Comparison of ENCODE assay signal across 8 mouse cellular contexts in genomic region chr17:33999341-34000149, GRCm38 (mm10). TPM values are rescaled to one million over a fixed set of nuclear protein-coding genes. Genes with fewer than 3 reads are reported as not detected.
DNase-seq lines count a peak whose midpoint lies in the region; ATAC-seq lines count a peak whose summit lies in the region.

No protein-coding gene starts in this region.

- H3K27me3 ChIP-seq in limb, embryonic 12.5 days, result peaks cover 72% of the 10 kb centered on the region
- H3K27me3 ChIP-seq in midbrain, embryonic 16.5 days (ENCODE audit: control insufficient read depth, insufficient read depth, low read depth, low read length), result peaks cover 13% of the 10 kb centered on the region; the same call in 1 of the 2 replicates

- peak overlapping the region; percentile 88 for H3K4me2 ChIP-seq in limb, embryonic 12.5 days
- H3K4me2 ChIP-seq in midbrain, embryonic 16.5 days (ENCODE audit: low read length), result peak overlapping the region; percentile 67

- H3K9ac ChIP-seq in limb, embryonic 12.5 days (replicated peaks), result peak overlapping the region; percentile 60
- peak overlapping the region; percentile 57 for H3K9ac ChIP-seq in midbrain, embryonic 16.5 days (ENCODE audit: low read depth, low read length)

- peak overlapping the region; percentile 60 for H3K27ac ChIP-seq in brown adipose tissue, adult 24 weeks (replicated peaks; ENCODE audit: low read depth, low read length)
- no peak overlapping the region for H3K27ac ChIP-seq in limb, embryonic 12.5 days
- H3K27ac ChIP-seq in midbrain, embryonic 16.5 days (ENCODE audit: low read length), result no peak overlapping the region

- peak overlapping the region; percentile 74 for H3K4me3 ChIP-seq in brown adipose tissue, adult 24 weeks (ENCODE audit: insufficient read depth, low read depth, low read length)
- peak overlapping the region; percentile 50 for H3K4me3 ChIP-seq in limb, embryonic 12.5 days (replicated peaks)
- peak overlapping the region; percentile 45 for H3K4me3 ChIP-seq in midbrain, embryonic 16.5 days (ENCODE audit: low read depth, low read length)

- intact Hi-C loops in heart, postnatal 36 days (cut with DNase I), result loop anchor here (5.0 kb wide), 2 partner anchors 893 to 1378 kb away; partner anchors contain the start of gene H2-Q4

- no peak for ATAC-seq in limb, embryonic 12.5 days (ENCODE audit: insufficient number of reproducible peaks, insufficient read depth, low FRiP score, low TSS enrichment, low read depth)
- peak; percentile 21; the same call in 1 of the 2 replicates for ATAC-seq in midbrain, embryonic 16.5 days

- no peaks in the 10 kb centered on the region for H3K4me1 ChIP-seq in brown adipose tissue, adult 24 weeks (ENCODE audit: control insufficient read depth, insufficient read depth, insufficient read length, low read length)
- H3K4me1 ChIP-seq in limb, embryonic 12.5 days (replicated peaks), result peaks cover 8% of the 10 kb centered on the region; the same call in 1 of the 2 replicates
- H3K4me1 ChIP-seq in midbrain, embryonic 16.5 days (ENCODE audit: control insufficient read depth, insufficient read depth, low read length), result peaks cover 4% of the 10 kb centered on the region; the same call in 1 of the 2 replicates

- no peaks in the 10 kb centered on the region for H3K36me3 ChIP-seq in limb, embryonic 12.5 days
- no peaks in the 10 kb centered on the region for H3K36me3 ChIP-seq in midbrain, embryonic 16.5 days (ENCODE audit: control insufficient read depth, insufficient read depth, low read length)

- no peaks in the 10 kb centered on the region for H3K9me3 ChIP-seq in limb, embryonic 12.5 days
- H3K9me3 ChIP-seq in midbrain, embryonic 16.5 days (replicated peaks; ENCODE audit: control insufficient read depth, low read length, poor library complexity, severe bottlenecking), result no peaks in the 10 kb centered on the region

- WGBS in limb, embryonic 12.5 days, result 2% methylated on average over 75 of the region's 87 CpGs
- 1% methylated on average over 72 of the region's 87 CpGs for WGBS in midbrain, embryonic 16.5 days

- DNase-seq in heart, adult 11 months, result peak; percentile 97
- DNase-seq in heart, adult 8-10 months (ENCODE audit: low spot score), result no peak
- peak; percentile 37 to 48 for DNase-seq in heart, postnatal 36 days
- no peak for DNase-seq in urinary bladder, adult 18-20 months (ENCODE audit: low spot score in 2 of 2)
- no peak for DNase-seq in natural killer cell, adult 2 months (ENCODE audit: low spot score in 2 of 2)

RNA-seq across cellular contexts. Expression of gene H2-K1, which starts 0.6 kb away (rescaled TPM):
- 100 to 1,000 TPM; 111 to 163 (median 123) TPM for total RNA-seq in heart, adult 8-10 months (2022)
- 394 and 673 TPM in 2 replicates for polyA plus RNA-seq in brown adipose tissue, adult 24 weeks (2012; ENCODE audit: insufficient read depth, insufficient read length, missing spikeins)
- 100 to 1,000 TPM in 1 of 2 experiments, 10 to 100 TPM in 1; 79.0 to 116 TPM for total RNA-seq in heart, postnatal 36 days (2021)
- polyA plus RNA-seq in limb, embryonic 12.5 days (2016; fragmentation: Nextera tagmentation; extraction: Ambion mirVana), result 4.5 and 5.0 TPM in 2 replicates
- polyA plus RNA-seq in midbrain, embryonic 16.5 days (2015; fragmentation: Nextera tagmentation; extraction: Ambion mirVana), result 11.0 and 13.1 TPM in 2 replicates

RNA-seq across cellular contexts. Expression of gene Ring1, which starts 24.9 kb away (rescaled TPM):
- 10 to 100 TPM; 11.9 to 18.1 (median 14.1) TPM for total RNA-seq in heart, adult 8-10 months (2022)
- 10.2 and 10.3 TPM in 2 replicates for polyA plus RNA-seq in brown adipose tissue, adult 24 weeks (2012; ENCODE audit: insufficient read depth, insufficient read length, missing spikeins)
- total RNA-seq in heart, postnatal 36 days (2021), result 10 to 100 TPM; 14.0 to 15.1 TPM
- 21.6 and 25.3 TPM in 2 replicates for polyA plus RNA-seq in limb, embryonic 12.5 days (2016; fragmentation: Nextera tagmentation; extraction: Ambion mirVana)
- polyA plus RNA-seq in midbrain, embryonic 16.5 days (2015; fragmentation: Nextera tagmentation; extraction: Ambion mirVana), result 17.9 and 18.2 TPM in 2 replicates

RNA-seq across cellular contexts. Expression of gene H2-Ke6, which starts 28.3 kb away (rescaled TPM):
- total RNA-seq in heart, adult 8-10 months (2022), result 100 to 1,000 TPM; 134 to 149 (median 137) TPM
- polyA plus RNA-seq in brown adipose tissue, adult 24 weeks (2012; ENCODE audit: insufficient read depth, insufficient read length, missing spikeins), result 214 and 236 TPM in 2 replicates
- total RNA-seq in heart, postnatal 36 days (2021), result 100 to 1,000 TPM; 107 to 121 TPM
- polyA plus RNA-seq in limb, embryonic 12.5 days (2016; fragmentation: Nextera tagmentation; extraction: Ambion mirVana), result 54.4 and 56.8 TPM in 2 replicates
- 60.1 and 61.3 TPM in 2 replicates for polyA plus RNA-seq in midbrain, embryonic 16.5 days (2015; fragmentation: Nextera tagmentation; extraction: Ambion mirVana)

RNA-seq across cellular contexts. Expression of gene Slc39a7, which starts 31.9 kb away (rescaled TPM):
- total RNA-seq in heart, adult 8-10 months (2022), result 10 to 100 TPM; 64.1 to 79.1 (median 73.2) TPM
- polyA plus RNA-seq in brown adipose tissue, adult 24 weeks (2012; ENCODE audit: insufficient read depth, insufficient read length, missing spikeins), result 40.0 and 44.7 TPM in 2 replicates
- 10 to 100 TPM; 56.9 to 60.7 TPM for total RNA-seq in heart, postnatal 36 days (2021)
- polyA plus RNA-seq in limb, embryonic 12.5 days (2016; fragmentation: Nextera tagmentation; extraction: Ambion mirVana), result 179 and 191 TPM in 2 replicates
- 163 and 175 TPM in 2 replicates for polyA plus RNA-seq in midbrain, embryonic 16.5 days (2015; fragmentation: Nextera tagmentation; extraction: Ambion mirVana)

RNA-seq across cellular contexts. Expression of gene Rxrb, which starts 32.1 kb away (rescaled TPM):
- total RNA-seq in heart, adult 8-10 months (2022), result 10 to 100 TPM; 33.4 to 46.3 (median 42.3) TPM
- 23.6 and 38.7 TPM in 2 replicates for polyA plus RNA-seq in brown adipose tissue, adult 24 weeks (2012; ENCODE audit: insufficient read depth, insufficient read length, missing spikeins)
- 10 to 100 TPM; 39.8 to 41.8 TPM for total RNA-seq in heart, postnatal 36 days (2021)
- polyA plus RNA-seq in limb, embryonic 12.5 days (2016; fragmentation: Nextera tagmentation; extraction: Ambion mirVana), result 64.3 and 64.4 TPM in 2 replicates
- 54.0 and 55.9 TPM in 2 replicates for polyA plus RNA-seq in midbrain, embryonic 16.5 days (2015; fragmentation: Nextera tagmentation; extraction: Ambion mirVana)

Comparison
In these comparisons a context has a peak if more than half of its experiments do, and no peak if none do; other contexts are left out.
1. DNase-seq: peak in heart, adult 11 months (single experiment) and heart, postnatal 36 days (2 of 2); none in heart, adult 8-10 months (single experiment), urinary bladder, adult 18-20 months (0 of 2) and natural killer cell, adult 2 months (0 of 2).
2. RNA of gene H2-K1, which starts 0.6 kb away (polyA plus RNA-seq): 394 to 673 TPM in brown adipose tissue, adult 24 weeks; 11.0 to 13.1 TPM in midbrain, embryonic 16.5 days and 4.5 to 5.0 TPM in limb, embryonic 12.5 days; every median in the first group is over 10 times any median in the second.
3. Peak in every context shown above with its lines, with median percentiles within 50 percentile points of each other: H3K4me3 ChIP-seq.